Mouse (Mus musculus) midbrain, postnatal 0 days (tissue): Measurements from ENCODE around the gene Dffa. TPM values are rescaled to one million over a fixed set of nuclear protein-coding genes. Genes with fewer than 3 reads are reported as not detected.
"Not testable (repeated sequence)": the region's sequence is repeated elsewhere in the genome, so short reads cannot be mapped to it uniquely, and the experiment has no call there.

Experiments used
- ATAC-seq: fragments of 200-750 bp; cut with Nextera tagmentation; 2 replicates; pipeline ENCODE4 v1.8.0; 2017; ENCODE audit warnings: moderate number of reproducible peaks, mild to moderate bottlenecking, moderate TSS enrichment, moderate library complexity; ENCODE audit not compliant: low FRiP score
- DNase-seq: peaks from one replicate; pipeline ENCODE4 v3.0.0-alpha.2; 2015; ENCODE audit warnings: low spot score
- H3K27ac ChIP-seq: fragments of 300-500 bp; sonication (generic); 2 replicates; pipeline ENCODE4 v1.5.1; 2014; ENCODE audit warnings: low read depth, mild to moderate bottlenecking, low read length, mixed read lengths
- H3K27me3 ChIP-seq: fragments of 300-500 bp; sonication (generic); 2 replicates; pipeline ENCODE4 v1.6.1; 2014; ENCODE audit warnings: low read length, control low read depth, mixed read lengths; ENCODE audit not compliant: insufficient read depth
- H3K36me3 ChIP-seq: fragments of 300-500 bp; sonication (generic); 2 replicates; pipeline ENCODE4 v1.6.1; 2014; ENCODE audit warnings: low read length, control low read depth, mixed read lengths; ENCODE audit not compliant: insufficient read depth
- H3K4me1 ChIP-seq: fragments of 300-500 bp; sonication (generic); 2 replicates; pipeline ENCODE4 v1.6.1; 2014; ENCODE audit warnings: mild to moderate bottlenecking, control low read depth, antibody characterized with exemption, low read length, mixed read lengths; ENCODE audit not compliant: insufficient read depth
- H3K4me2 ChIP-seq: fragments of 300-500 bp; sonication (generic); 2 replicates; pipeline ENCODE4 v1.6.1; 2014; ENCODE audit warnings: low read depth, mild to moderate bottlenecking, low read length, mixed read lengths; ENCODE audit not compliant: poor library complexity, severe bottlenecking
- H3K4me3 ChIP-seq: fragments of 300-500 bp; sonication (generic); 2 replicates; pipeline ENCODE4 v1.5.1; 2014; ENCODE audit warnings: low read depth, mild to moderate bottlenecking, low read length, moderate library complexity
- H3K9ac ChIP-seq: fragments of 300-500 bp; sonication (generic); replicated peaks from 2 replicates; pipeline ENCODE4 v1.6.1; 2014; ENCODE audit warnings: mild to moderate bottlenecking, low read length, moderate library complexity, mixed read lengths; ENCODE audit not compliant: poor library complexity, severe bottlenecking
- H3K9me3 ChIP-seq: fragments of 300-500 bp; sonication (generic); 2 replicates; pipeline ENCODE4 v1.6.1; 2016; ENCODE audit warnings: low read length, control low read depth
- CTCF ChIP-seq: IDR thresholded peaks from 2 replicates; pipeline ENCODE4 v1.5.1; 2016; ENCODE audit warnings: antibody characterized with exemption, mild to moderate bottlenecking
- WGBS: fragments of 180-500 bp; shearing (Covaris S2); extraction: QIAGEN DNeasy Blood & Tissue Kit; methylation state at CpG from one replicate; pipeline ENCODE4 v1.1.7; 2014; 5-methylcytosine and 5-hydroxymethylcytosine counted together
- polyA plus RNA-seq: library from polyadenylated mRNA; unstranded; fragments of >200 nt; fragmentation: Nextera tagmentation; extraction: Ambion mirVana; gene quantifications from 2 replicates; pipeline ENCODE4 v1.2.1, GENCODE M21; 2015
- total RNA-seq: library from RNA; depleted of rRNA; stranded (reverse); fragments of >200 nt; gene quantifications from 2 replicates; pipeline ENCODE4 v1.2.3, GENCODE M21; 2014

The Dffa gene
- total and polyA plus RNA-seq, 2 experiments from 2014 or later, result 10.5 to 23.3 TPM

DNA sequence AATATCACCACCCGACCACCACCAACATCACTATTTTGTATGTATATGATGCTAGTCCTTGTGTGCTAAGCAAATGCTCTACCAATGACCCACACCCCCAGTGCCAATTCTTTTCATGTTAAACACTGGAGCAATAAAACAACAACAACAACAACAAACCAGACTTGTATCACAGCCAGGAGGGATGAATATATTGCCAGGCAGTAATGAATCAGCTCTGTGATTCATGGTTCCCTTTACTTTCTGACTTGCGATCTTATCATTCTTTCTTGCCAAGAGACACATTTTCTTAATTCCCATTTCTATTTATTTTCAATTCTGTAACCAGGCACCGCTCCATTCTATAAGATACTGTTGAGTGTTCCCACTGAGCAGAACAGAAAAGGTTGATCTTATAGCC, 2.5 kb upstream of the Dffa start:
- Histone ChIP-seq H3K4me3 (no peak overlapping the region), H3K4me1 (peaks cover 11% of the 10 kb centered on the region; the same call in 1 of the 2 replicates), H3K4me2 (no peak overlapping the region), H3K36me3 (no peaks in the 10 kb centered on the region), H3K27ac (no peak overlapping the region), H3K9me3 (no peaks in the 10 kb centered on the region), H3K27me3 (no peaks in the 10 kb centered on the region), H3K9ac (no peak overlapping the region)
- 82% methylated on average over 3 of the region's 3 CpGs for WGBS
- DNase-seq (no peak), ATAC-seq (no peak)
- TF ChIP-seq CTCF, result no peak

DNA sequence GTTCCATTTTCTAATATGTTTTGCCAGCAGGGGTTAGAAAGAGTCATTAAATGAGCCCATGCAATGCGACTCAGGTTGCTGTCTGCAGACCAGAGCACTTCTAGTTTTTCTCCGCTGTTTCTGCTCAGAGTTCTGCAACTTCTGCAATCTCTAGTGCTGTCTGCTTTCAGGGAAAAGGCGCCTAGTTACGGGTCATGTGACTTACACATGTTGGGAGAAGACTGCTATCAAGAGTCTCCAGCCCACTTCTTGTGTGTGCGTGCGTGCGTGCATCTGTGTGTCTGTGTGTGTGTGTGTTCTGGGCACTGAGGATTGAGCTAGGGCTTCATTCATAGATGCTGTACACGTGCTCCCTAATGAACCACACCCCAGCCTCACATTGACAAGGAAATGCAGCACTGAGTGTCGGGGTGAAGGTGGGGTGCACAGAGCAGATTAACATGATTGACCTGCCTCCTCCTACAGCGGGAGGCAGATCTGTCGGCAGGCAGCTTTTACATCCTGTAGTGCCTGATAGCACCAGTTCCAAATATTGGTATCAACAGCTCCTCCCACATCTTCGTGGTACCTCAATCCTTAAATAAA, 16.1 kb downstream of the Dffa start:
- H3K4me1 ChIP-seq, H3K4me2 ChIP-seq, H3K9me3 ChIP-seq, H3K9ac ChIP-seq, H3K4me3 ChIP-seq, ATAC-seq, DNase-seq, H3K27ac ChIP-seq, H3K27me3 ChIP-seq: not testable (repeated sequence)
- WGBS, result 74% methylated on average over 12 of the region's 12 CpGs
- H3K36me3 ChIP-seq, result peaks cover 14% of the 10 kb centered on the region

DNA sequence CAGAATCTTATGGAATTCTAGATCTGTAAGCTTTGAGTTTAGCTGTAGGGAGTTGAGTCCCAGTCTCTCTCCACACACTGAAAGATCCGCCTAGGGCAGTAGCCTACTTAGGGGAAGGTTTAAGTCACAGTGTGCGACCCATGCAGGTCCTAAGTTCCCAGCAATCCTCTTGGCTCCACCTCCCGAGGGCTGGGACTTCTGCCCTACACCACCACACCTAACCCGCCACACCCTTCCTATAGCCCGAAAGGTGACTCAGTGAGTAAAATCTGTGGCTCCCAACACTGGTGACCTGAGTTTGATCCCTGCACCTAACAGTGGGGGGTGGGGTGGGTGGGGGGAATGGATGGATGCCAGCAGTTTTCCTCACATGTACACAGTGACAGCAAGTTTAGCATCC, 19.5 kb downstream of the Dffa start:
- WGBS, result 66% methylated on average over 5 of the region's 5 CpGs
- no peak for ATAC-seq

DNA sequence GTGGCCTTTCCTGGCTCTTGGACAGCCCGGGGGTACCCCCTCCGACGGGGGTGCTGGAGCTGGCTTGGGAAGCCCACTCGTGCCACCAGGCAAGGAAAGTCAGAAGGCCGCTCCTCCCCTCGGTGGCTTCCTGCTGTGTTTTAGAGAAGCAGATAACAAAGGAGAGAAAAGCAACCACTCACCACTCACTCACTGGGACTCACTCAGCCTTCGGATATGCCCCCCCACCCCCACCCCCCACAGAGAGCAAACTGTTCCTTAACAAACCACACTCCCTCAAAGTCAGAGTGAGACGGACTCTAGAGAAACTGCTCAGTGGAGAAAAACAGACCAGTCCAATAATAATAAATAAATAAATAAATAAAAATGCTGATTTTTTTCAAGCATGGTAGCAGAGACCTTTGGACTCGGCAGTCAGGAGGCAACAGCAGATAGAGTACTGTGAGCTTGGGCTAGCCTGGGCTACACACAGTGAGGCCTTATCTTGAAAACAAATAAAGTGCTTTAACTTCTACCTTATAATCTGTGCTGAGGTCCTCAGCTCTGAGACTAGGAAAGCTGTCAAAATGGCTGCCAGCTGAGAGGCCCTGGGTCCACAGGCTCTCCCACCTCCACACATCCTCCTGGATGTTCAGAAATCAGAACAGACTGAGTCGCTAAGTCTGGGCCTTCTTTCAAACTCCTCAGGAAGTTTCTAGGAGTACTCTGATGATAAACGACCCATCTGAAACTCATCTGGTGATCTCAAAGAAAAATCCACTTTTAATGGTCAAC, 21.6 kb downstream of the Dffa start:
- H3K27me3 ChIP-seq, result no peaks in the 10 kb centered on the region
- no peak overlapping the region for H3K9ac ChIP-seq
- 44% methylated on average over 11 of the region's 11 CpGs for WGBS
- no peaks in the 10 kb centered on the region for H3K4me1 ChIP-seq
- H3K4me2 ChIP-seq, result no peak overlapping the region
- no peak for DNase-seq
- no peak for TF ChIP-seq CTCF
- no peaks in the 10 kb centered on the region for H3K9me3 ChIP-seq
- H3K4me3 ChIP-seq, result no peak overlapping the region
- H3K27ac ChIP-seq, result no peak overlapping the region
- H3K36me3 ChIP-seq, result peaks cover 4% of the 10 kb centered on the region; the same call in 1 of the 2 replicates
- ATAC-seq, result no peak

More for the DNA sequence above, 19.5 kb downstream of the Dffa start:
- Histone ChIP-seq H3K4me3 (no peak overlapping the region), H3K36me3 (peaks cover 5% of the 10 kb centered on the region), H3K9ac (no peak overlapping the region), H3K27ac (no peak overlapping the region), H3K4me1 (no peaks in the 10 kb centered on the region), H3K9me3 (no peaks in the 10 kb centered on the region), H3K4me2 (no peak overlapping the region), H3K27me3 (no peaks in the 10 kb centered on the region)
- no peak for TF ChIP-seq CTCF
- DNase-seq, result no peak

DNA sequence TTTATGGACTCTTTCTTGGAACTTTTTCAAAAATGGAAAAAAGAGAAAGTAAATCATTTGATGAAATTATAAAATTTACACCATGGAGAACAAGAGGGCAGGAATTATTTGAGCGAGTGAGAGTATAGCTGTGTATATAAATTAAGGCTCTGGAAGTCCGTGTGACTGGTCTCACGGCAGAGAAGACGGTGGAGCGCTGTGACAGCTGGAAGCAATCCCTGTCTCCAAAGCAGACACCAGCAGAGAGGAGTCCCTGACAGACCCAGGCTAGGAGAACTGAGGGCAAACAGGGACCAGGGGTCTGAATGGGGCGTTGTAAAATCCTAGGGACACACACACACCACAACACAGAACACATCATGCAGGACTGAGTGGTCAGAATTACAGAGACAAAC, 22.2 kb downstream of the Dffa start:
- H3K36me3 ChIP-seq, result peaks cover 7% of the 10 kb centered on the region
- 81% methylated on average over 6 of the region's 6 CpGs for WGBS
- H3K9me3 ChIP-seq, result no peaks in the 10 kb centered on the region
- TF ChIP-seq CTCF, result no peak
- no peak overlapping the region for H3K4me2 ChIP-seq
- no peak for DNase-seq
- H3K9ac ChIP-seq, result no peak overlapping the region
- H3K4me3 ChIP-seq, result no peak overlapping the region
- no peaks in the 10 kb centered on the region for H3K27me3 ChIP-seq
- H3K27ac ChIP-seq, result no peak overlapping the region
- no peak for ATAC-seq
- no peaks in the 10 kb centered on the region for H3K4me1 ChIP-seq

DNA sequence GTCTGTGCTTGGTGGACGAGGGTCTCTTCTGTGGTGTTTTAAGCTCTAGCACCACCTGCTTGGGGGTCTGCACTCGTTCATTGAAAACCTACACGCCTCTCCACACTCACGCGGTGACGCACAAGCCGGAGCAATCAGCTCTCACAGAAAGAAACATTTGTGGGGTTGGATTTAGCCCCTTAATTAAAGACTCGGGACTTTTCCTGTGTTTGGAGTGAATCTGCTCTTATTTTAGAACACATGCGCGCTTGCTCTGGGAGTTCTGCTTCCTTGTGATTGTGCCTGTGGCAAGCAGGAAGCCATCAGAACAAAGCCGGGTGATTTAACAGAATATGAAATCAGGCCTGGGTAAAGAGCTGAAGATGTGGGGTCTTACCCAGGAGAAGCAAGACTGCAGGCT, 22.7 kb downstream of the Dffa start, which contains the start of gene Cort:
Cort (minus strand) TSS at position 101 of the 400 bp plus-strand sequence.
- Histone ChIP-seq H3K4me2 (no peak within 1 kb of the TSS), H3K4me3 (no peak within 1 kb of the TSS), H3K36me3 (peaks cover 10% of the 10 kb centered on the region), H3K27me3 (no peaks in the 10 kb centered on the region), H3K9me3 (no peaks in the 10 kb centered on the region), H3K9ac (no peak within 1 kb of the TSS), H3K4me1 (no peaks in the 10 kb centered on the region), H3K27ac (no peak within 1 kb of the TSS)
- TF ChIP-seq CTCF, result no peak
- WGBS, result 83% methylated on average over 11 of the region's 11 CpGs
- DNase-seq (no peak), ATAC-seq (no peak)
